ENCODE assay signal across 8 mouse cellular contexts in the genomic region with DNA sequence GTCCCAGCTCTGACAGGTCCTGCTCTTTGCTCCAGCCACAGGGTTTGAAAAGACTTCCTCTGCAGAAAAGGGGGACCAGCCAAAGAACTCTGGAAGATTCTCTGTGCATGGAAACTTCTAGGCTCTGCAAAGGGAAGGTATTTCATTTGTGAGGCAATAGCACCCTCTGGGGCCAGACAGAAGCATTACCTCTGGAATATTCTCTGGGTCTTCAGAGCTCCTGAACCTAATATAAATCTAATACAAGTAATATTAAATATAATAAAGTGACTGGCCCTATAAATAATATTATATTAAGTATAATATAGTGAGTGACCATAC.
DNase-seq lines count a peak whose midpoint lies in the region; ATAC-seq and TF ChIP-seq lines count a peak whose summit lies in the region.

No protein-coding gene starts in this region.

- H3K36me3 ChIP-seq in E14TG2a.4 (ENCODE audit: insufficient read depth, low read length) = no peaks in the 10 kb centered on the region
- H3K36me3 ChIP-seq in embryonic facial prominence, embryonic 14.5 days (ENCODE audit: control insufficient read depth, insufficient read depth, low read length) = no peaks in the 10 kb centered on the region
- no peaks in the 10 kb centered on the region for H3K36me3 ChIP-seq in heart, postnatal 0 days (replicated peaks; ENCODE audit: control insufficient read depth, insufficient read depth, low read length)

- peaks cover 13% of the 10 kb centered on the region for H3K4me1 ChIP-seq in E14TG2a.4 (replicated peaks; ENCODE audit: low read depth, low read length)
- peaks cover 10% of the 10 kb centered on the region for H3K4me1 ChIP-seq in embryonic facial prominence, embryonic 14.5 days (ENCODE audit: control insufficient read depth, insufficient read depth, low read length)
- H3K4me1 ChIP-seq in heart, postnatal 0 days (ENCODE audit: control insufficient read depth, insufficient read depth) = no peaks in the 10 kb centered on the region

- peak; percentile 59 for TF ChIP-seq CTCF in E14TG2a.4 (conservative IDR thresholded peaks at IDR 0.05; ENCODE audit: low read length)
- peak; percentile 72 for TF ChIP-seq CTCF in heart, postnatal 0 days (IDR thresholded peaks at IDR 0.05; ENCODE audit: low read depth)

- H3K27ac ChIP-seq in embryonic facial prominence, embryonic 14.5 days (replicated peaks; ENCODE audit: low read depth, low read length) = no peak overlapping the region
- no peak overlapping the region for H3K27ac ChIP-seq in heart, postnatal 0 days (ENCODE audit: low read depth)

- no peak for TF ChIP-seq EP300 in heart, postnatal 0 days (IDR thresholded peaks at IDR 0.05; ENCODE audit: low read depth)

- no peak overlapping the region for H3K4me2 ChIP-seq in embryonic facial prominence, embryonic 14.5 days (ENCODE audit: low read depth, low read length)
- H3K4me2 ChIP-seq in heart, postnatal 0 days (ENCODE audit: low read depth, low read length) = no peak overlapping the region

- peak; percentile 47 for DNase-seq in adipocyte (ENCODE audit: low spot score)
- DNase-seq in embryonic facial prominence, embryonic 14.5 days (ENCODE audit: low spot score) = peak; percentile 75
- DNase-seq in heart, postnatal 0 days (ENCODE audit: low spot score) = peak; percentile 68
- DNase-seq in kidney, postnatal 14 days = peak; percentile 67
- peak; percentile 33 to 35 for DNase-seq in lung, adult 18-20 months
- peak; percentile 66 for DNase-seq in retina, postnatal 1 day

- H3K9me3 ChIP-seq in E14TG2a.4 (ENCODE audit: low read length) = no peaks in the 10 kb centered on the region
- H3K9me3 ChIP-seq in embryonic facial prominence, embryonic 14.5 days (ENCODE audit: control insufficient read depth, low read length) = no peaks in the 10 kb centered on the region
- no peaks in the 10 kb centered on the region for H3K9me3 ChIP-seq in heart, postnatal 0 days (replicated peaks; ENCODE audit: control insufficient read depth, low read length)

- peaks cover 35% of the 10 kb centered on the region for H3K27me3 ChIP-seq in E14TG2a.4 (ENCODE audit: insufficient read depth, low read length)
- H3K27me3 ChIP-seq in embryonic facial prominence, embryonic 14.5 days (replicated peaks; ENCODE audit: control insufficient read depth, insufficient read depth, low read length) = no peaks in the 10 kb centered on the region
- no peaks in the 10 kb centered on the region for H3K27me3 ChIP-seq in heart, postnatal 0 days (ENCODE audit: control insufficient read depth, insufficient read depth, low read length)

- no peak for ATAC-seq in embryonic facial prominence, embryonic 14.5 days (ENCODE audit: low read depth)
- ATAC-seq in heart, postnatal 0 days (ENCODE audit: insufficient read depth, low read depth) = peak; percentile 59; the same call in 1 of the 2 replicates
- ATAC-seq in activated CD4-positive, CD25-positive, alpha-beta regulatory T cell, adult 4 months = no peak

- H3K9ac ChIP-seq in embryonic facial prominence, embryonic 14.5 days (ENCODE audit: low read depth, low read length) = no peak overlapping the region
- H3K9ac ChIP-seq in heart, postnatal 0 days (replicated peaks; ENCODE audit: low read depth, low read length) = no peak overlapping the region

- H3K4me3 ChIP-seq in E14TG2a.4 (replicated peaks; ENCODE audit: low read length) = no peak overlapping the region
- no peak overlapping the region for H3K4me3 ChIP-seq in embryonic facial prominence, embryonic 14.5 days (ENCODE audit: low read depth, low read length)
- H3K4me3 ChIP-seq in heart, postnatal 0 days (ENCODE audit: low read depth, low read length) = no peak overlapping the region
